Mouse (Mus musculus): ENCODE measurements around the gene Reps2. TPM values are rescaled to one million over a fixed set of nuclear protein-coding genes. Genes with fewer than 3 reads are reported as not detected.

Reps2 gene
- polyA plus RNA-seq, 1 experiment = 0.05 TPM

DNA sequence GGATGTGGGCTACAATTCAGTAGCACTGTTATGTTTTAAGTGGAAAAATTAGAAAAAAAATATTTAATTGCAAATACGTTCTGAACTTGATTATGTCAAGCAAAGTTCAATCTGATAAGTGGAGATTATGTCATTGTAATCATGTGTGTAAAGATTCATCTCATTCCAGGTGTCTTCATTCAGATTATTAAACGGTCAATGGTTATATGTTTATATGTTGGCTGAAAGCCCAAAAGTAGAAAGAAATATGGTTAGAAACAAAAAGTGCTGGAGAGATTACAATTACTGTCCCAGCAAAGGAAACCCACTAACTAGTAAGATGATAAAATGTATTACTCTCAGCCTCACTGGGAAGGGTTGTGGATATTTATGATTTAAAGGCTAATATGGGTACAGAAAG lies 23.7 kb downstream of the Reps2 start:
- no peaks in the 10 kb centered on the region for H3K36me3 ChIP-seq (ENCODE audit: control insufficient read depth, insufficient read depth)
- H3K79me2 ChIP-seq (ENCODE audit: control insufficient read depth, insufficient read depth) = no peaks in the 10 kb centered on the region
- no peaks in the 10 kb centered on the region for H3K27me3 ChIP-seq (ENCODE audit: control insufficient read depth, insufficient read depth, insufficient read length)
- no peaks in the 10 kb centered on the region for H3K79me3 ChIP-seq (ENCODE audit: low read depth)
- no peak overlapping the region for H3K4me3 ChIP-seq (ENCODE audit: insufficient read depth, poor library complexity, severe bottlenecking)
- no peak overlapping the region for H3ac ChIP-seq (ENCODE audit: control insufficient read depth, insufficient read length, low read depth)
- TF ChIP-seq CTCF (IDR thresholded peaks at IDR 0.05; ENCODE audit: control insufficient read depth, insufficient read depth, insufficient read length) (no peak), USF1 (IDR thresholded peaks at IDR 0.05; ENCODE audit: low read depth) (no peak), MYOG (IDR thresholded peaks at IDR 0.05; ENCODE audit: control insufficient read depth, extremely low read depth, insufficient read length) (no peak), FOSL1 (IDR thresholded peaks at IDR 0.05; ENCODE audit: insufficient read depth, low read length, poor library complexity, severe bottlenecking) (no peak), MAX (IDR thresholded peaks at IDR 0.05) (no peak), MYOD1 (IDR thresholded peaks at IDR 0.05; ENCODE audit: control insufficient read depth, insufficient read length, low read depth) (no peak), CEBPB (IDR thresholded peaks at IDR 0.05; ENCODE audit: low read depth) (no peak)

DNA sequence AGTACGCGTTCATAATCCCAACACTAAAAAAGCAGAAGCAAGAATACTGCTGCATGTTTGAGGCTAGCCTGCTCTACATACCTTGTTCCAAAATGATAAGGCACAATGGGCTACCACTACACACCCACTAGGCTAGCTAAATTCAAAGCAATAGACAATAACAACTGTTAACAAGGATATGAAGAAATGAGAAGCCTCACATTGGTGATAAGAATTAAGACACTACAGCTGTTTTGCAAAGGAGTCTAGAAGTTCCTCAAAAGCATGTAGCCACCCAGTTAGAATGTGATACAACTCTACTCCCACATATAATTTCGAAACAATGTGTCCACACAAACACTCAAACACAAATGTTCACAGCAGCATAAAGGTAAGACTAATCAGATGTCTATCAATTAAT lies 24.9 kb downstream of the Reps2 start:
- Histone ChIP-seq H3ac (ENCODE audit: control insufficient read depth, insufficient read length, low read depth) (no peak overlapping the region), H3K4me3 (ENCODE audit: insufficient read depth, poor library complexity, severe bottlenecking) (no peak overlapping the region), H3K79me2 (ENCODE audit: control insufficient read depth, insufficient read depth) (no peaks in the 10 kb centered on the region), H3K36me3 (ENCODE audit: control insufficient read depth, insufficient read depth) (no peaks in the 10 kb centered on the region), H3K79me3 (ENCODE audit: low read depth) (no peaks in the 10 kb centered on the region), H3K27me3 (ENCODE audit: control insufficient read depth, insufficient read depth, insufficient read length) (no peaks in the 10 kb centered on the region)
- no peak for TF ChIP-seq MYOG (IDR thresholded peaks at IDR 0.05; ENCODE audit: control insufficient read depth, extremely low read depth, insufficient read length)
- no peak for TF ChIP-seq CEBPB (IDR thresholded peaks at IDR 0.05; ENCODE audit: low read depth)
- no peak for TF ChIP-seq CTCF (IDR thresholded peaks at IDR 0.05; ENCODE audit: control insufficient read depth, insufficient read depth, insufficient read length)
- TF ChIP-seq MAX (IDR thresholded peaks at IDR 0.05) = no peak
- no peak for TF ChIP-seq FOSL1 (IDR thresholded peaks at IDR 0.05; ENCODE audit: insufficient read depth, low read length, poor library complexity, severe bottlenecking)
- no peak for TF ChIP-seq USF1 (IDR thresholded peaks at IDR 0.05; ENCODE audit: low read depth)
- TF ChIP-seq MYOD1 (IDR thresholded peaks at IDR 0.05; ENCODE audit: control insufficient read depth, insufficient read length, low read depth) = no peak

DNA sequence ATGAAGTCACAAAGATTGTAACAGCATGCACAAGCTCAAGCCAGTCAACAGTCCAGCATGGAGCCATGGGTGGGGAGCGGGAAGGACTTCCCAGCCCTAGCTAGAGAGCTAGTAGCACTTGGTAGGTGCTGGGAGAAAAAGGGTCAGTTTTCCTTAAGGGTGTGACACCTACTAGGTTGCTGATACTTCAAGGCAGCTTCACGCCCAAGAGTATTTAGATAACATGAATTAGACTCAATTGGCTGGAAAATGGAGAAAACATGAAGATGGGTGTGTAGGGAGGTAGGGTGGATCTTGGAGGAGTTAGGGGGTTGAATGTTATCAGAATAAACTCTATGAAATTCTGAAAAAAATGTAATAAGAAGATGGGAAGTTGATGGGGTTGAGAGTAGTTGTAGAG lies 37.3 kb downstream of the Reps2 start:
- no peak overlapping the region for H3K4me3 ChIP-seq (ENCODE audit: insufficient read depth, poor library complexity, severe bottlenecking)
- TF ChIP-seq MAX (IDR thresholded peaks at IDR 0.05) (no peak), MYOG (IDR thresholded peaks at IDR 0.05; ENCODE audit: control insufficient read depth, extremely low read depth, insufficient read length) (no peak)
- H3ac ChIP-seq (ENCODE audit: control insufficient read depth, insufficient read length, low read depth) = no peak overlapping the region
- H3K79me2 ChIP-seq (ENCODE audit: control insufficient read depth, insufficient read depth) = no peaks in the 10 kb centered on the region
- H3K79me3 ChIP-seq (ENCODE audit: low read depth) = no peaks in the 10 kb centered on the region
- no peaks in the 10 kb centered on the region for H3K27me3 ChIP-seq (ENCODE audit: control insufficient read depth, insufficient read depth, insufficient read length)
- no peaks in the 10 kb centered on the region for H3K36me3 ChIP-seq (ENCODE audit: control insufficient read depth, insufficient read depth)

DNA sequence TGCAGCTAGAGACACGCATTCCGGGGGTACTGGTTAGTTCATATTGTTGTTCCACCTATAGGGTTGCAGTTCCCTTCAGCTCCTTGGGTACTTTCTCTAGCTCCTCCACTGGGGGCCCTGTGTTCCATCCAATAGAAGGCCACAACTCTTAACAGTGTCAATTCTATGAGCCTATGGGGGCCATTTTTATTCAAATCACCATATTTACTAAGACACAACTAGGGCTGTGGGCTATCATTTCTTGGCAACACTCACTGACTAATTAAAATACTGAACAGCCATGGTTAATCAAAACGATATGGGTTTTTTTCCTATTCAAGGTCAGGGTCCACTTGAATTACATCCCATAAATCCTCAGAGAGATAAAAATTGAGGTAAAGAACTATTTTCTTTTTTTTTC lies 43.8 kb downstream of the Reps2 start:
- Histone ChIP-seq H3K27me3 (ENCODE audit: control insufficient read depth, insufficient read depth, insufficient read length) (no peaks in the 10 kb centered on the region), H3K4me3 (ENCODE audit: insufficient read depth, poor library complexity, severe bottlenecking) (no peak overlapping the region), H3K79me2 (ENCODE audit: control insufficient read depth, insufficient read depth) (no peaks in the 10 kb centered on the region), H3K36me3 (ENCODE audit: control insufficient read depth, insufficient read depth) (no peaks in the 10 kb centered on the region), H3K79me3 (ENCODE audit: low read depth) (no peaks in the 10 kb centered on the region), H3ac (ENCODE audit: control insufficient read depth, insufficient read length, low read depth) (no peak overlapping the region)
- no peak for TF ChIP-seq USF1 (IDR thresholded peaks at IDR 0.05; ENCODE audit: low read depth)
- no peak for TF ChIP-seq CEBPB (IDR thresholded peaks at IDR 0.05; ENCODE audit: low read depth)
- TF ChIP-seq MYOD1 (IDR thresholded peaks at IDR 0.05; ENCODE audit: control insufficient read depth, insufficient read length, low read depth) = no peak

DNA sequence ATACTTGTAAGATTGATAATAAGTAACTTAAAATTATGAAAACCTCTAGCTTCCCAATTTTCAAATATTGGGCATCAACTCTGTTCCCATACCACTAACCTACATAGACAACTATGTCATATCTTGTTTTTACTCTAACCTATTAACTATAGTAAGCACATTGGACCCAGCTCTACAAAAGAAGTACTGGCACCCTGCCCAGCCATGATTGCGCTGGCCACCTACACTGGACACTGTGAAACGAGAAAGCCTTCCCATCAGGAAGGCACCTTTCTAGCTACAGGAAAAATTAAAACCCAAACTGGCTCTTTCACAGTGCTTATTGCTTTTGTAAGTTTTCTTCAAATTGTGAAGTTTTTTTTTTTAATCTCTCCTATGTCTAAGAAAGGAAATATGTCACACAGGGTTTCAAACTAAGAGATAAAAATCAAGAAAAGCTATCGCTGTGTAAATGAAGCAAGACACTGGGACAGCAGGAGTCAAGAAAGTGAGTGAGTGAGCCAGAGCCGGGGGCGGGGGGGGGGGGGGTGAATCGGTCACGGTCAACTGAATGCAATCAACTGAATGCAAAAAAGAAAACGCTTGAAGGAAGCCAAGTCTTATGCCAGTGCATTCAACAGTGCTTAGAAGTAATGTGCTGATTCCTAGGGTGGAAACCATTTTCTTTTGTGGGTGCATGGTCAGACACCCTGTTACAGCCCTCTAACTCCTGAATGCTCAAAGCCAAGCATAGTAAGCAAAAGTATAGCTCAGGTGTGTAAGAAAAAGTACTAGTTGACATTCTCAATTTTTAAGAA lies 52.2 kb downstream of the Reps2 start:
- no peak overlapping the region for H3K4me3 ChIP-seq (ENCODE audit: insufficient read depth, poor library complexity, severe bottlenecking)
- H3K79me3 ChIP-seq (ENCODE audit: low read depth) = no peaks in the 10 kb centered on the region
- no peaks in the 10 kb centered on the region for H3K27me3 ChIP-seq (ENCODE audit: control insufficient read depth, insufficient read depth, insufficient read length)
- no peak for TF ChIP-seq CEBPB (IDR thresholded peaks at IDR 0.05; ENCODE audit: low read depth)
- TF ChIP-seq FOSL1 (IDR thresholded peaks at IDR 0.05; ENCODE audit: insufficient read depth, low read length, poor library complexity, severe bottlenecking) = no peak
- TF ChIP-seq MYOD1 (IDR thresholded peaks at IDR 0.05; ENCODE audit: control insufficient read depth, insufficient read length, low read depth) = no peak
- no peak overlapping the region for H3ac ChIP-seq (ENCODE audit: control insufficient read depth, insufficient read length, low read depth)
- H3K79me2 ChIP-seq (ENCODE audit: control insufficient read depth, insufficient read depth) = no peaks in the 10 kb centered on the region
- no peaks in the 10 kb centered on the region for H3K36me3 ChIP-seq (ENCODE audit: control insufficient read depth, insufficient read depth)

DNA sequence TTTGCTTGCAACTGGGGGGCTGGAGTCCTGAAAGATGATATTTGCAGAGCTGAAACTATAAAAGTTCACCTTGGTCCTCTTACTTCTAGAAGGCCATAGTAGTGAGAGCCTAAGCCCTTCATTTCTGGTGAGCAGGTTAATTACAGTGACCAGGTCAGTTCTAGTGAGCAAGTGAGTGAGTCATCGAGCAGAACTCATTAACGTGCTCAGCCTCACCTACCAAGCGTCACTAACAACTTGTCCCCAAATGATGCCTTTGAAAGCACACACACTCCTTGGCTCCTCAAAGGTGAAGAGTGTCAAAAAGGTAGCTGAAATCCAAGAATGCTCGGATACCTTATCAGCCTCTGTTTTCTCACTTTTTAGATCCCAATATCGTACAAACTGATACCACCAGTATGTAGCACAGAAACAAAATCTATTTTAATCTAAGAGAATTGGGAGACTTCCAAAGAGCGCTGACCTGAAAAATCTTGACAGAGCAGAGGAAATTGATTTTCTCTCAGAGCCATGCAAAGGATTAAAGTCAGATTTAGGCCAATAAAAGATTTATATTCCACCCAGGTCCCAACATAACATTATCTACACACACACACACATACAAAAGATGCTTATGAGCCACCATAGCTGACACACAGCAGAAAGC lies 53.2 kb downstream of the Reps2 start:
- Histone ChIP-seq H3K27me3 (ENCODE audit: control insufficient read depth, insufficient read depth, insufficient read length) (no peaks in the 10 kb centered on the region), H3K4me3 (ENCODE audit: insufficient read depth, poor library complexity, severe bottlenecking) (no peak overlapping the region), H3K79me3 (ENCODE audit: low read depth) (no peaks in the 10 kb centered on the region), H3ac (ENCODE audit: control insufficient read depth, insufficient read length, low read depth) (no peak overlapping the region), H3K36me3 (ENCODE audit: control insufficient read depth, insufficient read depth) (no peaks in the 10 kb centered on the region), H3K79me2 (ENCODE audit: control insufficient read depth, insufficient read depth) (no peaks in the 10 kb centered on the region)
- TF ChIP-seq FOSL1 (IDR thresholded peaks at IDR 0.05; ENCODE audit: insufficient read depth, low read length, poor library complexity, severe bottlenecking) (no peak), CTCF (IDR thresholded peaks at IDR 0.05; ENCODE audit: control insufficient read depth, insufficient read depth, insufficient read length) (no peak), MAX (IDR thresholded peaks at IDR 0.05) (no peak), CEBPB (IDR thresholded peaks at IDR 0.05; ENCODE audit: low read depth) (no peak), MYOD1 (IDR thresholded peaks at IDR 0.05; ENCODE audit: control insufficient read depth, insufficient read length, low read depth) (no peak)

Measured in C2C12 (cell line).